Mouse (Mus musculus) liver, embryonic 14.5 days (tissue): Measurements from ENCODE around the gene Med12l. TPM values are rescaled to one million over a fixed set of nuclear protein-coding genes. Genes with fewer than 3 reads are reported as not detected.

Experiments
- ATAC-seq: fragments of 200-750 bp; cut with Nextera tagmentation; 2 replicates; pipeline ENCODE4 v1.8.0; 2017; ENCODE audit warnings: moderate number of reproducible peaks, mild to moderate bottlenecking, moderate library complexity; ENCODE audit not compliant: insufficient read depth
- DNase-seq, 3 experiments: peaks; one replicate each; pipeline ENCODE4 v3.0.0-alpha.2; 2012 to 2013; ENCODE audit warnings: low read depth in 3 of 3, low spot score in 3 of 3
- H3K27ac ChIP-seq: fragments of 300-500 bp; sonication (generic); 2 replicates; pipeline ENCODE4 v1.5.1; 2014; ENCODE audit warnings: moderate library complexity, mild to moderate bottlenecking, control low read depth, inconsistent platforms
- H3K27me3 ChIP-seq: fragments of 300-500 bp; sonication (generic); 2 replicates; pipeline ENCODE4 v1.6.1; 2014; ENCODE audit warnings: mild to moderate bottlenecking, low read length, moderate library complexity; ENCODE audit not compliant: control insufficient read depth, insufficient read depth
- H3K36me3 ChIP-seq: fragments of 300-500 bp; sonication (generic); replicated peaks from 2 replicates; pipeline ENCODE4 v1.6.1; 2014; ENCODE audit warnings: low read depth; ENCODE audit not compliant: control insufficient read depth, insufficient read depth
- H3K4me1 ChIP-seq, 2 experiments: fragments of 200-500 bp in 1 of 2; fragments of 300-500 bp in 1 of 2; sonication (generic) in 1 of 2; replicated peaks; 2 replicates each; pipeline ENCODE4 v1.6.1; 2012 to 2014; ENCODE audit warnings: antibody characterized with exemption in 1 of 2, inconsistent platforms in 1 of 2, low read length in 1 of 2; ENCODE audit not compliant: control insufficient read depth in 2 of 2, insufficient read depth in 2 of 2
- H3K4me2 ChIP-seq: fragments of 300-500 bp; sonication (generic); 2 replicates; pipeline ENCODE4 v1.6.1; 2014; ENCODE audit warnings: low read depth, mild to moderate bottlenecking, control low read depth, moderate library complexity
- H3K4me3 ChIP-seq, 2 experiments: fragments of 200-500 bp in 1 of 2; fragments of 300-500 bp in 1 of 2; sonication (generic) in 1 of 2; 2 replicates each; pipeline ENCODE4 v1.5.1; 2012 to 2014; ENCODE audit warnings: low read depth in 2 of 2, low read length in 2 of 2, mild to moderate bottlenecking in 2 of 2, control low read depth in 1 of 2, inconsistent platforms in 1 of 2, moderate library complexity in 1 of 2; ENCODE audit not compliant: insufficient read depth in 1 of 2
- H3K9ac ChIP-seq: fragments of 300-500 bp; sonication (generic); replicated peaks from 2 replicates; pipeline ENCODE4 v1.6.1; 2014; ENCODE audit warnings: mild to moderate bottlenecking, control low read depth, moderate library complexity
- H3K9me3 ChIP-seq: fragments of 300-500 bp; sonication (generic); 2 replicates; pipeline ENCODE4 v1.6.1; 2016; ENCODE audit warnings: low read length, mixed read lengths; ENCODE audit not compliant: control insufficient read depth
- CTCF ChIP-seq: IDR thresholded peaks from 2 replicates; pipeline ENCODE4 v1.5.1; 2016; ENCODE audit warnings: antibody characterized with exemption, low read depth, control low read depth
- EP300 ChIP-seq: IDR thresholded peaks from 2 replicates; pipeline ENCODE4 v1.6.1; 2016; ENCODE audit warnings: antibody characterized with exemption, low read depth
- WGBS: fragments of 180-500 bp; shearing (Covaris S2); extraction: QIAGEN DNeasy Blood & Tissue Kit; methylation state at CpG from one replicate; pipeline ENCODE4 v1.1.7; 2014; ENCODE audit not compliant: insufficient replicate concordance; 5-methylcytosine and 5-hydroxymethylcytosine counted together
- polyA plus RNA-seq, 2 experiments: library from polyadenylated mRNA; depleted of rRNA in 1 of 2; stranded (reverse) in 1 of 2; unstranded in 1 of 2; fragments of >200 nt; fragmentation: Nextera tagmentation in 1 of 2; extraction: Ambion mirVana in 1 of 2; gene quantifications; 2 replicates each; pipeline versions ENCODE4 v1.2.1 to v1.2.3; 2012 to 2014

Med12l gene
- polyA plus RNA-seq, 2 experiments = 0.57 to 0.63 TPM

DNA sequence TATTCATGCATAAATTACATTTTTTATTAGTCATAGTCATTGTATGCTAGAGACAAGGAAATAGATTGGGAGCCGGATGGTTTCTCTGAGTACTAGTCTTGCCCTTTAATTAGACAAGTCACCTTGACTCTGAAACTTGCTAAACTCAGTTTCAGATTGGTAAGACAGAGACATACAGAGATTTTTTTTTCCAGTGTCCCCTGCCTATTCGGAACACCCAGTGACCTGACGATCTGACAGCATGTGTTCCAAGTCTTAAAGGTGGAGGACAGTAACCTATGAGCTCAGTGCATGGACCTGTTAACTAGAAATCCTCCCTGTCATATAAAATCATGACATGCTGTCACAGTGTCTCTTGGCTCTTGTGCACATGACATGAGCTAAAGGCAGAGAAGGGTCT, 123.9 kb downstream of the Med12l start:
- Histone ChIP-seq H3K9me3 (no peaks in the 10 kb centered on the region), H3K27ac (no peak overlapping the region), H3K4me2 (peak overlapping the region; percentile 7; the same call in 1 of the 2 replicates), H3K27me3 (no peaks in the 10 kb centered on the region), H3K4me3 (peak overlapping the region in 1 of 2 experiments; percentile 6; a peak in 1 of 4 replicates), H3K9ac (no peak overlapping the region), H3K36me3 (no peaks in the 10 kb centered on the region), H3K4me1 (peaks cover 0 to 33% of the 10 kb centered on the region in 2 experiments; a peak in 3 of 4 replicates)
- DNase-seq = no peak
- 56% methylated on average over 3 of the region's 3 CpGs for WGBS
- TF ChIP-seq CTCF (no peak), EP300 (no peak)
- ATAC-seq = no peak

DNA sequence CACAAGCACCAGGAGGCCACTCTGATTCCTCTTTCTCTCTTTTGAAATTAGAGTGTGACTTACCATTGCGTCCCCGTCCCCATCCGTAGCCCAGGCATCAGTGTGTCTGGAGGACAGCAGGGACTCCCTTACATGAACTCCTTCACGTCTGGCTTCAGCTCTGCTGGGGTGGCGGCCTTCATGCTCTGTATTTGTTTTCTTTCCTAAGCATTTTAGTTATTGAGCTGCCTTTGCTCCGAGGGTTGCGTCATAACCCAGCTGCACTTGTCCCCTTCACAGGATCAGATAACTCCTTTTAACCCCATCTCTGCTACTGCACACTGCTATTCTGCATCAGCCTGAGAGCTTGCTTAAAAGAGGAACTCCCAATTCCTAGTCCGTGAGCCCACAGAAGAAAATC, 124.8 kb downstream of the Med12l start:
- H3K9ac ChIP-seq = no peak overlapping the region
- peak in 2 of 3 experiments; percentile 20 to 28 for DNase-seq
- no peak overlapping the region for H3K27ac ChIP-seq
- no peak for TF ChIP-seq CTCF
- TF ChIP-seq EP300 = no peak
- H3K9me3 ChIP-seq = no peaks in the 10 kb centered on the region
- no peaks in the 10 kb centered on the region for H3K36me3 ChIP-seq
- peaks cover 0 to 26% of the 10 kb centered on the region in 2 experiments; a peak in 3 of 4 replicates for H3K4me1 ChIP-seq
- peak overlapping the region; percentile 37 for H3K4me2 ChIP-seq
- peak overlapping the region; percentile 17 to 24; a peak in 1 of 4 replicates for H3K4me3 ChIP-seq
- H3K27me3 ChIP-seq = no peaks in the 10 kb centered on the region
- peak; percentile 38; the same call in 1 of the 2 replicates for ATAC-seq
- WGBS = 28% methylated on average over 8 of the region's 8 CpGs

DNA sequence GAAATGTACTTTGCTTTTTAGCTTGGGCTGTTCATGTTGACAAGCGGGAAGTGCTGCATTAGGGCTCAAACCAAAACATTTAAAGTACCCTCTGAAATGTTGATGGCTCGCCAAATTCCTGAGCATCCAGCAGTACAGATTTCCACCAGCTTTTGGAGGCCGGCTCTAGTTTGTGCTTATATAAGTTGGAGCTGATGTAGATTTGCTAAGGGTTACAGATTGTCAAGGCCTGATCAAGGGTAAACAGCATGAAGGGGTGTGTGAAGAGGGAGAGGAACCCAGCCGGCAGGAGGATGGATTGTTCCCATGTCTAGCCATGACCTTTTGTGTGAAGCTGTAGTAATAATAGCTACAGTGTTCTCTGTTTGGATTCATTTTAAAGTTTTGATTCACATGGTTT, 125.5 kb downstream of the Med12l start:
- no peak overlapping the region for H3K4me3 ChIP-seq
- H3K27me3 ChIP-seq = no peaks in the 10 kb centered on the region
- H3K27ac ChIP-seq = no peak overlapping the region
- H3K36me3 ChIP-seq = no peaks in the 10 kb centered on the region
- ATAC-seq (no peak), DNase-seq (no peak)
- 51% methylated on average over 4 of the region's 4 CpGs for WGBS
- no peak overlapping the region for H3K4me2 ChIP-seq
- H3K9ac ChIP-seq = no peak overlapping the region
- no peaks in the 10 kb centered on the region for H3K9me3 ChIP-seq
- TF ChIP-seq CTCF (no peak), EP300 (no peak)
- H3K4me1 ChIP-seq = peaks cover 0 to 22% of the 10 kb centered on the region in 2 experiments; a peak in 3 of 4 replicates

DNA sequence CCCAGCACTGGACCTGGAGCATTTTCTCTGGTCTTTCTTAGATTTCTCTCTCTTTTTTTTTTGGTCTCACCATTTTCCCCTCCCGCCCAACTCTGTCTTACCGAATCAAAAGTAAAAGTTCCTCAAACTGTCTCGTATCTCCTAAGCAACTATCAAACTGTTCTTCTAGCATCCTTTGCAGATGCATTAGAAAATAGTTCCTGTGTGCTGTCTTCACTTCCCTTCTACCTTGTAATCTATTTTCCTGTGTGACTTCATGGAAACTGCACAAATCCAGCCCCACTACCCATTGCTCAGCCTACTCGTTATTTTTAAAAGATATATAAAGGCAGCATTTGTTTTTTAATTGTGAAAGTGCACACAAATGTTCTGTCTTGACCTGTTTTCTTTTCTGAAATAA, 126.3 kb downstream of the Med12l start:
- Histone ChIP-seq H3K36me3 (no peaks in the 10 kb centered on the region), H3K4me2 (no peak overlapping the region), H3K27ac (no peak overlapping the region), H3K9ac (no peak overlapping the region), H3K4me1 (peaks cover 0 to 22% of the 10 kb centered on the region in 2 experiments; a peak in 3 of 4 replicates), H3K27me3 (no peaks in the 10 kb centered on the region), H3K4me3 (no peak overlapping the region), H3K9me3 (no peaks in the 10 kb centered on the region)
- TF ChIP-seq CTCF = no peak
- WGBS = 47% methylated on average over 4 of the region's 4 CpGs
- DNase-seq (no peak), ATAC-seq (no peak)

DNA sequence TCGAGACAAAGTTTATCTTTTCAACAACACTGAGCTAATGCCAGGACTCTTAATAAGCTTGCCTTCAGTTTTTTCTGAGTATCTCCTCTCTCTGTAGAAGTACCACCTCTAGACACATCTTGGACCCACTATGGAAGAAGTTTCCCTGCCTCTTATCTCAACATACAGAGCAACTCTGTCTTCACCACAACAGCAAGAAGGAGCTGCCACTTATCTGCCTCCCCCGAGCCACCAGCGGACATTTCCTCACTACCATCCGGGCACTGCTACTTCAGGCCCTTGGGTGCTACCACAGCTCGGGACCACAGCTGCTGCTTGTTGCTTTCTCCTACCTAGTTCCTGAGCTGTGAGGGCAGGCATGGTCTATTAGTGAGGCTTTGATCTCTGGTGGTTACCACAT, 127.6 kb downstream of the Med12l start:
- Histone ChIP-seq H3K27ac (no peak overlapping the region), H3K4me3 (no peak overlapping the region), H3K9me3 (no peaks in the 10 kb centered on the region), H3K4me1 (peaks cover 0 to 19% of the 10 kb centered on the region in 2 experiments; a peak in 3 of 4 replicates), H3K36me3 (no peaks in the 10 kb centered on the region), H3K9ac (no peak overlapping the region), H3K4me2 (no peak overlapping the region), H3K27me3 (no peaks in the 10 kb centered on the region)
- ATAC-seq (peak; percentile 79), DNase-seq (peak in 1 of 3 experiments; percentile 24)
- TF ChIP-seq CTCF (no peak), EP300 (peak; percentile 46)
- WGBS = 10% methylated on average over 5 of the region's 5 CpGs
